Mouse (Mus musculus): ENCODE data around the gene Cwf19l2.
"Not testable (repeated sequence)": the region's sequence is repeated elsewhere in the genome, so short reads cannot be mapped to it uniquely, and the experiment has no call there.

The Cwf19l2 gene

GRCm38 (mm10) chr9:3403251-3404208 is at the start of gene Cwf19l2:
TSS of gene Cwf19l2 (plus strand) at chr9:3403592.
- peak; percentile 91 for DNase-seq (ENCODE audit: low read depth, low spot score)

GRCm38 (mm10) chr9:3376323-3376722 is 27.1 kb upstream of the Cwf19l2 start:
- not testable (repeated sequence) for DNase-seq (ENCODE audit: low read depth, low spot score)

- DNase-seq (ENCODE audit: low read depth, low spot score) = no peak
Measured at GRCm38 (mm10) chr9:3404372-3404771, 980 bp downstream of the Cwf19l2 start.

GRCm38 (mm10) chr9:3439555-3440300 is 36.3 kb downstream of the Cwf19l2 start:
- not testable (repeated sequence) for DNase-seq (ENCODE audit: low read depth, low spot score)

- DNase-seq (ENCODE audit: low read depth, low spot score) = no peak
Measured at GRCm38 (mm10) chr9:3471897-3472296, 68.5 kb downstream of the Cwf19l2 start.

- DNase-seq (ENCODE audit: low read depth, low spot score) = peak; percentile 24
Measured at GRCm38 (mm10) chr9:3518645-3519044, 115.3 kb downstream of the Cwf19l2 start.

- peak; percentile 47 for DNase-seq (ENCODE audit: low read depth, low spot score)
Measured at GRCm38 (mm10) chr9:3519178-3519577, 115.8 kb downstream of the Cwf19l2 start.

- no peak for DNase-seq (ENCODE audit: low read depth, low spot score)
Measured at GRCm38 (mm10) chr9:3521031-3521430, 117.6 kb downstream of the Cwf19l2 start.

All from brain, embryonic 18.5 days (tissue).